Mouse (Mus musculus) gastrocnemius, adult 2 months (tissue): Measurements from ENCODE around the gene Lmnb2. TPM values are rescaled to one million over a fixed set of nuclear protein-coding genes. Genes with fewer than 3 reads are reported as not detected.

Source experiments
- DNase-seq: peaks from one replicate; pipeline ENCODE4 v3.0.0; 2022
- H3K27ac ChIP-seq: fragments of 200-600 bp; 2 replicates; pipeline ENCODE4 v1.8.1; 2022; ENCODE audit warnings: mild to moderate bottlenecking
- H3K4me3 ChIP-seq: fragments of 200-600 bp; 2 replicates; pipeline ENCODE4 v1.8.1; 2022; ENCODE audit warnings: mild to moderate bottlenecking, moderate library complexity
- CTCF ChIP-seq: fragments of 200-600 bp; IDR thresholded peaks from 2 replicates; pipeline ENCODE4 v1.8.1; 2022; ENCODE audit warnings: antibody characterized with exemption, mild to moderate bottlenecking, moderate library complexity
- intact Hi-C: fragments of 180-260 bp; cut with DNase I; formaldehyde crosslinking; loops from one replicate; pipeline ENCODE4 v1.15.1; 2025
- total RNA-seq, 2 experiments: library from RNA; stranded (reverse); gene quantifications; 2 replicates each; pipeline ENCODE4 v1.2.3; 2021

The Lmnb2 gene
- total RNA-seq, 2 experiments from 2014 or later: 1.9 to 3.0 TPM

GRCm38 (mm10) chr10:80854913-80855748 lies 62.9 kb downstream of the Lmnb2 start, which contains the start of the genes Lsm7 and Sppl2b:
Lsm7 (minus strand) TSS chr10:80855209.
Sppl2b (plus strand) TSS chr10:80855275.
- DNase-seq: peak; percentile 98
- Histone ChIP-seq H3K4me3 (peak within 1 kb of the TSS; percentile 93), H3K27ac (peak within 1 kb of the TSS; percentile 95)
- TF ChIP-seq CTCF: no peak
- intact Hi-C loops: no loop called here

Other genes starting within 250 kb of the Lmnb2 start
- gene Mknk2, start 240.1 kb downstream of the Lmnb2 start, total RNA-seq: 100 to 1,000 TPM; 253 TPM
- 1 to 10 TPM; 4.9 to 5.5 TPM for gene Mob3a, start 216.3 kb downstream of the Lmnb2 start, total RNA-seq
- gene Izumo4, start 216.1 kb downstream of the Lmnb2 start, total RNA-seq: 1 to 10 TPM; 2.6 to 3.0 TPM
- 10 to 100 TPM; 27.0 to 33.5 TPM for gene Ap3d1, start 176.0 kb downstream of the Lmnb2 start, total RNA-seq
- 10 to 100 TPM; 19.9 to 23.1 TPM for gene Dot1l, start 163.0 kb downstream of the Lmnb2 start, total RNA-seq
- 10 to 100 TPM; 28.9 to 29.1 TPM for gene Sf3a2, start 120.0 kb downstream of the Lmnb2 start, total RNA-seq
- gene Plekhj1, start 119.6 kb downstream of the Lmnb2 start, total RNA-seq: 10 to 100 TPM; 22.3 to 29.8 TPM
- gene Amh, start 113.0 kb downstream of the Lmnb2 start, total RNA-seq: under 1 TPM; 0.38 to 0.98 TPM
- 100 to 1,000 TPM; 397 to 414 TPM for gene Jsrp1, start 104.7 kb downstream of the Lmnb2 start, total RNA-seq
- 100 to 1,000 TPM; 579 to 691 TPM for gene Oaz1, start 91.6 kb downstream of the Lmnb2 start, total RNA-seq
- 10 to 100 TPM; 10.9 to 11.3 TPM for gene Lingo3, start 74.2 kb downstream of the Lmnb2 start, total RNA-seq
- 10 to 100 TPM; 13.5 to 20.0 TPM for gene Lsm7, start 63.0 kb downstream of the Lmnb2 start, total RNA-seq
- 10 to 100 TPM; 11.3 to 18.5 TPM for gene Sppl2b, start 63.0 kb downstream of the Lmnb2 start, total RNA-seq
- gene Tmprss9, start 46.4 kb downstream of the Lmnb2 start, total RNA-seq: under 1 TPM in 1 of 2 experiments, not detected in 1; 0.08 TPM
- 100 to 1,000 TPM; 110 to 139 TPM for gene Timm13, start 17.3 kb downstream of the Lmnb2 start, total RNA-seq
- 10 to 100 TPM; 23.6 to 28.4 TPM for gene Gadd45b, start 11.8 kb upstream of the Lmnb2 start, total RNA-seq
- gene Gng7, start 96.7 kb upstream of the Lmnb2 start, total RNA-seq: 1 to 10 TPM in 1 of 2 experiments, under 1 TPM in 1; 0.66 to 1.0 TPM
- gene Diras1, start 107.4 kb upstream of the Lmnb2 start, total RNA-seq: under 1 TPM in 1 of 2 experiments, not detected in 1; 0.08 TPM
- gene Slc39a3, start 119.2 kb upstream of the Lmnb2 start, total RNA-seq: 10 to 100 TPM; 11.6 to 16.0 TPM
- gene Sgta, start 141.9 kb upstream of the Lmnb2 start, total RNA-seq: 100 to 1,000 TPM; 100 TPM
- gene Thop1, start 151.8 kb upstream of the Lmnb2 start, total RNA-seq: 10 to 100 TPM; 25.1 to 25.9 TPM
- not detected for gene Creb3l3, start 180.6 kb upstream of the Lmnb2 start, total RNA-seq
- gene Map2k2, start 187.7 kb upstream of the Lmnb2 start, total RNA-seq: 100 to 1,000 TPM; 148 to 187 TPM
- gene Zbtb7a, start 217.0 kb upstream of the Lmnb2 start, total RNA-seq: 10 to 100 TPM; 23.3 to 25.9 TPM
- gene Pias4, start 249.7 kb upstream of the Lmnb2 start, total RNA-seq: 10 to 100 TPM; 15.7 to 16.2 TPM